In the genomic region with DNA sequence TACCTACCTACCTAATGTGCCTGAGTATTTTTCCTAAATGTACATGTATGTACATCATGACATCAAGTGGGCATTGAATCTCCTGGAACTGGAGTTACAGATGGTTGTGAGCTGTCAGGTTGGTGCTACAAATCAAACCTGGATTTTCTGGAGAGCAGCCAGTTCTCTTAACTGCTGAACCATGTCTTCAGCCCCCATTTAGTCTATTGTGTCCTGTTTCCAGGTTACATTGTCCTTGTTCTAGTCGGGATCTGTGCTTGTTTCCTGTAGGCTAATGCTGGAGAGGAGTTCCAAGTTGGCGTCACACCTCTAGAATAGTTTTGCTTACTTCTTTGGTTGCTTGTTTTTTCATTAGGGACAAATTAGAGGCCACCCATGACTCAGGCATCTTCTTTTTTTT, we compare ENCODE assay signal across 25 mouse cellular contexts. TPM values are rescaled to one million over a fixed set of nuclear protein-coding genes. Genes with fewer than 3 reads are reported as not detected.
A peak's percentile ranks its signal among the peaks of the same experiment; 100 is the strongest.
DNase-seq lines count a peak whose midpoint lies in the region; ATAC-seq and TF ChIP-seq lines count a peak whose summit lies in the region.
"Had no signal": no experiment of that assay in that cellular context is flagged by ENCODE, and none has a peak within 500 bp of the region (broad histone marks: within the 10 kb centered on the region; RNA-seq: fewer than 3 reads in every experiment).

No protein-coding gene starts in this region.

- TF ChIP-seq CTCF in kidney, postnatal 0 days (IDR thresholded peaks at IDR 0.05; ENCODE audit: low read depth) = no peak

- no peak overlapping the region for H3K9ac ChIP-seq in kidney, postnatal 0 days (ENCODE audit: low read depth, low read length)
- no peak overlapping the region for H3K9ac ChIP-seq in kidney, embryonic 15.5 days
- H3K9ac ChIP-seq: embryonic facial prominence, embryonic 15.5 days; heart, embryonic 13.5 days; hindbrain, embryonic 14.5 days had no signal

- no peak overlapping the region for H3K4me2 ChIP-seq in kidney, postnatal 0 days (ENCODE audit: low read length)
- no peak overlapping the region for H3K4me2 ChIP-seq in kidney, embryonic 15.5 days
- H3K4me2 ChIP-seq: embryonic facial prominence, embryonic 15.5 days; heart, embryonic 13.5 days; hindbrain, embryonic 14.5 days had no signal

- H3K36me3 ChIP-seq in kidney, postnatal 0 days (ENCODE audit: insufficient read depth, low read length) = peaks cover 40% of the 10 kb centered on the region
- peaks cover 87% of the 10 kb centered on the region for H3K36me3 ChIP-seq in kidney, embryonic 15.5 days

- 48% methylated on average over 2 of the region's 2 CpGs for WGBS in kidney, postnatal 0 days
- WGBS in kidney, embryonic 15.5 days = 70% methylated on average over 2 of the region's 2 CpGs

- no peaks in the 10 kb centered on the region for H3K4me1 ChIP-seq in kidney, postnatal 0 days (replicated peaks; ENCODE audit: insufficient read depth, low read length)
- H3K4me1 ChIP-seq in kidney, embryonic 15.5 days = no peaks in the 10 kb centered on the region
- H3K4me1 ChIP-seq: embryonic facial prominence, embryonic 15.5 days; forebrain, embryonic 10.5 days; heart, embryonic 13.5 days; hindbrain, embryonic 10.5 days had no signal

- peak; percentile 26 for DNase-seq in heart, adult 8-10 months (ENCODE audit: low spot score)
- DNase-seq in heart, postnatal 4 days = no peak
- peak; percentile 39 for DNase-seq in kidney, postnatal 0 days (ENCODE audit: low spot score)
- peak; percentile 23 to 30 for DNase-seq in kidney, postnatal 36 days
- DNase-seq in kidney, postnatal 4 days = no peak
- DNase-seq in brain, adult 2 months (ENCODE audit: low read depth, low spot score) = peak; percentile 9
- DNase-seq: adrenal gland, adult 8-10 months; adrenal gland, postnatal 36 days; cerebellum, adult 11 months; cerebellum, adult 8-10 months; cerebellum, postnatal 14 days; embryo, embryonic 11 days; gastrocnemius, adult 2 months; gastrocnemius, postnatal 25 days had no signal

- no peak overlapping the region for H3K27ac ChIP-seq in kidney, postnatal 0 days
- H3K27ac ChIP-seq in kidney, embryonic 15.5 days = no peak overlapping the region
- H3K27ac ChIP-seq: embryonic facial prominence, embryonic 15.5 days; forebrain, embryonic 10.5 days; heart, embryonic 13.5 days; hindbrain, embryonic 10.5 days; hindbrain, embryonic 14.5 days had no signal

- H3K27me3 ChIP-seq in kidney, postnatal 0 days (ENCODE audit: insufficient read depth, low read length) = no peaks in the 10 kb centered on the region
- no peaks in the 10 kb centered on the region for H3K27me3 ChIP-seq in kidney, embryonic 15.5 days
- H3K27me3 ChIP-seq: embryonic facial prominence, embryonic 15.5 days; heart, embryonic 13.5 days had no signal

- H3K4me3 ChIP-seq in kidney, postnatal 0 days (replicated peaks; ENCODE audit: low read depth, low read length) = no peak overlapping the region
- no peak overlapping the region for H3K4me3 ChIP-seq in kidney, embryonic 15.5 days (replicated peaks)
- H3K4me3 ChIP-seq: embryonic facial prominence, embryonic 15.5 days; erythroblast, embryonic 14.5 days; forebrain, embryonic 10.5 days; gastrocnemius, adult 2 months; heart, embryonic 13.5 days; hindbrain, embryonic 10.5 days had no signal

- no peaks in the 10 kb centered on the region for H3K9me3 ChIP-seq in kidney, postnatal 0 days (replicated peaks; ENCODE audit: low read length)
- H3K9me3 ChIP-seq in kidney, embryonic 15.5 days (replicated peaks) = no peaks in the 10 kb centered on the region
- H3K9me3 ChIP-seq: embryonic facial prominence, embryonic 15.5 days; forebrain, embryonic 10.5 days; G1E; heart, embryonic 13.5 days; hindbrain, embryonic 10.5 days had no signal

- no peak for ATAC-seq in kidney, postnatal 0 days (replicated peaks; ENCODE audit: low FRiP score, low read depth)
- ATAC-seq in kidney, embryonic 15.5 days (replicated peaks; ENCODE audit: low FRiP score) = no peak
- ATAC-seq: forebrain, embryonic 14.5 days had no signal

RNA-seq across cellular contexts. Expression of gene Sugt1, which starts 18.4 kb away (rescaled TPM):
- total RNA-seq in heart, adult 8-10 months (2022) = 10 to 100 TPM; 61.8 to 67.5 (median 62.6) TPM
- total RNA-seq in heart, postnatal 4 days (2021) = 100 to 1,000 TPM in 1 of 2 experiments, 10 to 100 TPM in 1; 99.3 to 107 TPM
- polyA plus RNA-seq in kidney, postnatal 0 days (2015; fragmentation: Nextera tagmentation; extraction: Ambion mirVana) = 119 and 122 TPM in 2 replicates
- polyA plus RNA-seq in kidney, embryonic 15.5 days (2015; fragmentation: Nextera tagmentation; extraction: Ambion mirVana) = 122 and 131 TPM in 2 replicates

RNA-seq across cellular contexts. Expression of gene Cnmd, which starts 56.1 kb away (rescaled TPM):
- total RNA-seq in heart, adult 8-10 months (2022) = 1 to 10 TPM; 3.6 to 5.6 (median 4.0) TPM
- total RNA-seq in heart, postnatal 4 days (2021) = under 1 TPM in 1 of 2 experiments, not detected in 1; 0.43 TPM
- polyA plus RNA-seq in kidney, postnatal 0 days (2015; fragmentation: Nextera tagmentation; extraction: Ambion mirVana) = 1.7 and 3.1 TPM in 2 replicates
- polyA plus RNA-seq in kidney, embryonic 15.5 days (2015; fragmentation: Nextera tagmentation; extraction: Ambion mirVana) = 2.4 and 2.9 TPM in 2 replicates
- total RNA-seq: common myeloid progenitor, adult 5-6 weeks; granulocyte monocyte progenitor cell, adult 5-6 weeks had no signal
- polyA plus RNA-seq: erythroblast, embryonic 14.5 days; G1E had no signal

Comparison
In these comparisons a context has a peak if more than half of its experiments do, and no peak if none do; other contexts are left out.
1. DNase-seq: peak in heart, adult 8-10 months (single experiment), kidney, postnatal 0 days (single experiment), kidney, postnatal 36 days (2 of 2) and brain, adult 2 months (single experiment); none in heart, postnatal 4 days (single experiment) and kidney, postnatal 4 days (0 of 2).